Mouse (Mus musculus) kidney, embryonic 15.5 days (tissue): ENCODE data around the gene Slc25a45. TPM values are rescaled to one million over a fixed set of nuclear protein-coding genes. Genes with fewer than 3 reads are reported as not detected.

ENCODE experiments used
- ATAC-seq: fragments of 200-750 bp; cut with Nextera tagmentation; replicated peaks from 2 replicates; pipeline ENCODE4 v1.8.0; 2017; ENCODE audit warnings: moderate TSS enrichment; ENCODE audit not compliant: low FRiP score
- H3K27ac ChIP-seq: fragments of 300-500 bp; sonication (generic); 2 replicates; pipeline ENCODE4 v1.5.1; 2015; ENCODE audit warnings: mild to moderate bottlenecking, inconsistent platforms
- H3K27me3 ChIP-seq: fragments of 300-500 bp; sonication (generic); 2 replicates; pipeline ENCODE4 v1.6.1; 2015; ENCODE audit warnings: inconsistent platforms
- H3K36me3 ChIP-seq: fragments of 300-500 bp; sonication (generic); 2 replicates; pipeline ENCODE4 v1.6.1; 2015; ENCODE audit warnings: inconsistent platforms
- H3K4me1 ChIP-seq: fragments of 300-500 bp; sonication (generic); 2 replicates; pipeline ENCODE4 v1.6.1; 2015; ENCODE audit warnings: inconsistent platforms
- H3K4me2 ChIP-seq: fragments of 300-500 bp; sonication (generic); 2 replicates; pipeline ENCODE4 v1.6.1; 2015; ENCODE audit warnings: moderate library complexity, mild to moderate bottlenecking, inconsistent platforms
- H3K4me3 ChIP-seq: fragments of 300-500 bp; sonication (generic); replicated peaks from 2 replicates; pipeline ENCODE4 v1.5.1; 2015; ENCODE audit warnings: mild to moderate bottlenecking, inconsistent platforms
- H3K9ac ChIP-seq: fragments of 300-500 bp; sonication (generic); 2 replicates; pipeline ENCODE4 v1.6.1; 2015; ENCODE audit warnings: mild to moderate bottlenecking, inconsistent platforms
- H3K9me3 ChIP-seq: fragments of 300-500 bp; sonication (generic); replicated peaks from 2 replicates; pipeline ENCODE4 v1.6.1; 2016; ENCODE audit warnings: inconsistent platforms
- WGBS: fragments of 180-500 bp; shearing (Covaris S2); methylation state at CpG from one replicate; pipeline ENCODE4 v1.1.7; 2015; ENCODE audit warnings: mixed read lengths; 5-methylcytosine and 5-hydroxymethylcytosine counted together
- polyA plus RNA-seq: library from polyadenylated mRNA; unstranded; fragments of >200 nt; fragmentation: Nextera tagmentation; extraction: Ambion mirVana; gene quantifications from 2 replicates; pipeline ENCODE4 v1.2.1, GENCODE M21; 2015

Slc25a45 gene
- polyA plus RNA-seq, 1 experiment from 2014 or later: 8.1 TPM

DNA sequence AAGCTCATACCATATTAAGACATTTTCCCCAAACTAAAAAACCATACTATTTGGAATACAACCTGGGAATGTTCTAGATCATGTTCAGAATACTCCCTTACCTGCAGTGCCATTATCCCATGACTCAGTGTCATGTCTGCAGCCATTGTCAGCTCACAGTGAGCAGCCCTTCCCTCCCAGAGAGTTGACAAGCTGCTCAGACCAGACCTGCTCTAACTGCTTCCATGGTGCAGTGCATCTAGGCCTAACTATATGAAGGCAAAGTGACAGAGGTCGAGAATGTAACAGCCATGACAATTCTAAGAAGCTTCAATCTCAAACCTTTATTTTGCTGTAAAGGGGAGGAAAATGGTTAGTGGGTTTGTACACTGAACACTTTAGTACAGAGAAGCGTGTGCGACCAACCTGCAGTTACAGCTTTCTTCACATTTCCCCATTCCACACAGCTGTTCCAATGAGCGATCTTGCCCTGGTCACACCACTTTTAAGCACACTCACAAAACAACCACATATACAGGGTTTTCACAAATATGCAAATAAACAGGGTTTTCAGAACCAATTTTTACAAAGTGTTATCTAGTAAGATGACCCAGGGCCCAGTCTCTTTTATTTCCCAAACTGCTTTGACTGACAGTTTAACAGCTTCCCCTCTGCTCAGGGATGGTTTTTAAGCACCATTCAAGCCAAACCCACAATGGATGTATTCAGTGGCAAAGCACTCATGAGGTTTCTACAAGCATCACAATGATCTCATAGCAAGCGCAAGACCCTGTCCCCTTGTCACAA lies 35.4 kb upstream of the Slc25a45 start:
- H3K4me1 ChIP-seq: peaks cover 71% of the 10 kb centered on the region
- H3K36me3 ChIP-seq: no peaks in the 10 kb centered on the region
- H3K9ac ChIP-seq: no peak overlapping the region
- peak overlapping the region; percentile 98 for H3K27ac ChIP-seq
- no peaks in the 10 kb centered on the region for H3K9me3 ChIP-seq
- WGBS: 52% methylated on average over 5 of the region's 5 CpGs
- ATAC-seq: no peak
- peak overlapping the region; percentile 60 for H3K4me2 ChIP-seq
- peak overlapping the region; percentile 41 for H3K4me3 ChIP-seq
- no peaks in the 10 kb centered on the region for H3K27me3 ChIP-seq

GRCm38 (mm10) chr19:5842785-5843730 lies 34.5 kb upstream of the Slc25a45 start:
- 67% methylated on average over 9 of the region's 9 CpGs for whole genome bisulfite sequencing
- H3K36me3 ChIP-seq: no peaks in the 10 kb centered on the region

DNA sequence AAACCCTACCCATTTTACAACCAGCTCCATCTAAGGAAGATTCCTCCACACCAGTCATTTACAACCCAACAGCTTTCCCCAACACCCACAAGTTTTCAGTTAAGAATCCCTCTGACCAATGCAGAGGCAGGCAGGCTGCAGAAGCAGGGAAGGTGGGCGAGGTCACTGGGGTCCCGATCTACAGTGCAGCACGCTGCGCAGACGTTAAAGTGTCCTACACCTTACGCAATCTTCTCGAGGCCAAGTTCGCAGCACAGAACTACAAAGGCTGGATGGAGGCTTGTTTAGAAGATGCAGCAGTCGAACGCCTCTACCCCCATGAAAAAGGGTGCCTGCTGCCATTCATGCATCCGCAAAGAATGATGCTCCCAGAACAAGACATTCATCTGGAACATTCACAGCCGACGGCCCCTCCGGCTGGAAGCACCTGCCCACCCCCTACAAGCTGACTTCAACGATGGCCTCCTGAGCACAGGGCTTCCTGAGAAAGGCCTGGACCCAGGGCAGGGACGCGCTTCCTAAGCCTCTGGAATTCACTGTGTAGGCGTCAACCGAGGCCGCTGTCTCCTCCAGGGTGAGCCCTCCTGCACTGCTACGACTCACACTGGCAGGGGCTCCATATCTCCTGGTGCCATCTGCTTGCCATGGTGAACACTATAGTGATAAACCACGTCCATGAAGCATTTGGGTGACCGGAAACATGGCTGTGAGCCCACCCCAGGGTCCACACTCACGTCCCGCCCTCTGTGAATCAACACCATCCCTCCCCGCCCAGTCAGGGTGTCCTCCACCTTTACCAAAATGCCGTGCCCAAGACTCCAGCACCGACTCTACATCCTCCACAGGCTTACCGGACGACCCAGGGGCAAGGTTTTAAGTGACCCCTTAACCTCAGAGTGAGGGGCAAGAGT lies 33.6 kb upstream of the Slc25a45 start:
- no peak for ATAC-seq
- 66% methylated on average over 30 of the region's 30 CpGs for WGBS

More at GRCm38 (mm10) chr19:5842785-5843730, 34.5 kb upstream of the Slc25a45 start:
- Histone ChIP-seq H3K4me2 (peak overlapping the region; percentile 60), H3K4me3 (peak overlapping the region; percentile 41), H3K9me3 (no peaks in the 10 kb centered on the region), H3K27ac (peak overlapping the region; percentile 98), H3K9ac (peak overlapping the region; percentile 35; the same call in 1 of the 2 replicates), H3K4me1 (peaks cover 79% of the 10 kb centered on the region), H3K27me3 (no peaks in the 10 kb centered on the region)
- no peak for ATAC-seq

DNA sequence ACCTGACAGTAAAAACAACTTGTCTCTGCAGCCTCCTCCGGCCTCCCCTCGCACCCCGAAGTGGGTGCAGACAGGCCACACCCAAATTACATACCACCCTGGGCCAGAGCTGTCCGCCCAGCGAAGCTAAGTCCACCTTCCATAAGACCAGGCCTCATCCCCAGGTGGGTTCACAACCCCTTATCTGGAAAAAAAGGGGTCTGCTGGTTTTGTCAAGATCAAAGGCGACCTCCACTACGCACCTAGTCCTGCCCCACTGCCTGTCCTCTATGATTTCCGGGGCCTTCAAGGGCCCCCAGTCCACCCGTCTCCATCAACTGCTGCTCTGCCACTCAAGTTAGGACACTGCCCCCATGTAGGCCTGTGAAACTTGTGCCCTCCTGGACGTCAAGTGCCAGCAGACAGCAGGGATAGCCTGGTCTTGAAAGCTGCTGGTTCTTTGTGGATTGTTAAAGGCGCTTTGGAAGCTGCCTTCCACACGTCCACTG lies 32.7 kb upstream of the Slc25a45 start:
- Histone ChIP-seq H3K27me3 (no peaks in the 10 kb centered on the region), H3K4me1 (peaks cover 93% of the 10 kb centered on the region), H3K9ac (peak overlapping the region; percentile 35), H3K36me3 (no peaks in the 10 kb centered on the region), H3K4me2 (peak overlapping the region; percentile 60), H3K9me3 (no peaks in the 10 kb centered on the region), H3K4me3 (peak overlapping the region; percentile 41), H3K27ac (peak overlapping the region; percentile 98)
- WGBS: 52% methylated on average over 12 of the region's 12 CpGs
- no peak for ATAC-seq

More for the DNA sequence above, 33.6 kb upstream of the Slc25a45 start:
- no peaks in the 10 kb centered on the region for H3K27me3 ChIP-seq
- no peaks in the 10 kb centered on the region for H3K9me3 ChIP-seq
- peak overlapping the region; percentile 41 for H3K4me3 ChIP-seq
- H3K9ac ChIP-seq: peak overlapping the region; percentile 35
- no peaks in the 10 kb centered on the region for H3K36me3 ChIP-seq
- H3K27ac ChIP-seq: peak overlapping the region; percentile 98
- peak overlapping the region; percentile 60 for H3K4me2 ChIP-seq
- peaks cover 84% of the 10 kb centered on the region for H3K4me1 ChIP-seq

GRCm38 (mm10) chr19:5845319-5846135 lies 32.1 kb upstream of the Slc25a45 start:
- WGBS: 3% methylated on average over 45 of the region's 45 CpGs
- Histone ChIP-seq H3K9me3 (no peaks in the 10 kb centered on the region), H3K4me2 (peak overlapping the region; percentile 60), H3K36me3 (no peaks in the 10 kb centered on the region), H3K4me3 (peak overlapping the region; percentile 41), H3K9ac (peak overlapping the region; percentile 35), H3K27me3 (no peaks in the 10 kb centered on the region), H3K27ac (peak overlapping the region; percentile 98), H3K4me1 (peaks cover 97% of the 10 kb centered on the region)
- ATAC-seq: peak; percentile 18

DNA sequence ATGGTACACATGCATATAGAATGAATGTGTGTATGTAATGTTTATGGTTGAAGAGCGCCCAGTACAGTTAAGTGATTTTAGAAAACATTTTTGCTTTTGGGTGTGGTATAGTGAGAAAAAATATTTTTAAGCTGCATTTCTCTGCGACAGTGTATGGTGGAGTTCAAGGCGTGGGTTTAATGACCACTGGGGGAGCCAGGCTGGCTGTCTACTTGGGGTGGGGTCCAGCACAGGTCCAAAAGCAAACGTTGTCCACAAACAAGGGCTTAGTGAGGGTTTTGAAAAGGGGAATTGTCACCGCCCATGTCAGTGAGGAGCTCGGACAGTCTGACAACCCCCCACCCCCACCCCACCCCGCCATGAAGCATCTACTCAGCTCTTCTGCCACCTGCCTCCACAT lies 31.5 kb upstream of the Slc25a45 start:
- Histone ChIP-seq H3K9ac (peak overlapping the region; percentile 19; the same call in 1 of the 2 replicates), H3K4me2 (peak overlapping the region; percentile 60), H3K27ac (peak overlapping the region; percentile 98), H3K4me3 (peak overlapping the region; percentile 41), H3K4me1 (peaks cover 90% of the 10 kb centered on the region), H3K9me3 (no peaks in the 10 kb centered on the region), H3K27me3 (no peaks in the 10 kb centered on the region), H3K36me3 (0 out of 2 replicates have a peak, but pooled peaks cover 3% of the 10 kb centered on the region)
- under 1% methylated on average over 7 of the region's 7 CpGs for WGBS
- peak; percentile 12; the same call in 1 of the 2 replicates for ATAC-seq

DNA sequence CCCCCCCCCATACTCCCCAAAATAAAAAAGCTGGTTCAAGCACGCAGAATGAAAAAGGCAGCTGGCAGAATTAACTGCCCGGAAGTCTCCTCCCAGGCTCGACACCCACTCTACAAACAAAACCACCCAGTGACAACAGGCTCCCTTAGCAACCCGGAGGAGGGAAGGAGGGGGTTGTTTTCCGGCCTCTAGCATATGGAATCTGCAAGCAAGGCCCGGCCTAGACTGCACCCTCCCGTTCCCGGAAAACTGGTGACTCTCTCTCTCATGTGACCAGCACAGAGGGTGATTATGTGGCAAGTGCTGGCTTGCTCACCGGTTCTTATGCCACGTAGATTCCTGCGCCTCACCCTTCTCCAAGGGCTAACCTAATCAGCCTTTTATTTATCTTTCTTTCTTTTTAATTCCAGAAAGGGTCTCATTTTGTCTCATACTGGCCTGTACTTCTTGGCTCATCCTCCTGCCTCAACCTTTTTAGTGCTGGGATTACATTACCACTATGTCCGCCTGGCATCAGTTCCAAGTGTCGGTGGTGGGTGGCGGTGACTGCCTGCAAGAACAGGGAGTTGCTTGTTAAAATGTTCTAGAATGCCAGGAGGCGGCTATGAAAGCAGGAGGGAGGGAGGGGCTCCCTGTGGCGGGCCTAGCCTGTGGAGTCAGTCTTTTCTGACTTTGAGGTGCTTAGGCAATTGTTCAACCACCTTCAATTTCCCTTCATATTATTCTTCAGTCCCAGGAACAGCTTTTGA lies 30.9 kb upstream of the Slc25a45 start:
- no peaks in the 10 kb centered on the region for H3K27me3 ChIP-seq
- 3% methylated on average over 16 of the region's 16 CpGs for WGBS
- peak overlapping the region; percentile 60 for H3K4me2 ChIP-seq
- H3K4me1 ChIP-seq: peaks cover 87% of the 10 kb centered on the region
- H3K36me3 ChIP-seq: peaks cover 9% of the 10 kb centered on the region
- peak overlapping the region; percentile 98 for H3K27ac ChIP-seq
- H3K9ac ChIP-seq: peak overlapping the region; percentile 19
- peak; percentile 75 for ATAC-seq
- no peaks in the 10 kb centered on the region for H3K9me3 ChIP-seq
- H3K4me3 ChIP-seq: peak overlapping the region; percentile 41

GRCm38 (mm10) chr19:5847306-5847796 lies 30.3 kb upstream of the Slc25a45 start:
- Histone ChIP-seq H3K4me1 (peaks cover 81% of the 10 kb centered on the region), H3K27me3 (no peaks in the 10 kb centered on the region), H3K36me3 (peaks cover 15% of the 10 kb centered on the region), H3K27ac (peak overlapping the region; percentile 98), H3K4me2 (peak overlapping the region; percentile 60), H3K4me3 (peak overlapping the region; percentile 41; the same call in 1 of the 2 replicates), H3K9me3 (no peaks in the 10 kb centered on the region), H3K9ac (peak overlapping the region; percentile 19; the same call in 1 of the 2 replicates)
- 40% methylated on average over 4 of the region's 4 CpGs for WGBS
- ATAC-seq: no peak

GRCm38 (mm10) chr19:5848032-5848825 lies 29.4 kb upstream of the Slc25a45 start:
- Histone ChIP-seq H3K4me1 (peaks cover 72% of the 10 kb centered on the region), H3K9me3 (no peaks in the 10 kb centered on the region), H3K4me3 (peak overlapping the region; percentile 7), H3K27me3 (no peaks in the 10 kb centered on the region), H3K9ac (peak overlapping the region; percentile 19; the same call in 1 of the 2 replicates), H3K36me3 (peaks cover 24% of the 10 kb centered on the region), H3K27ac (peak overlapping the region; percentile 98), H3K4me2 (peak overlapping the region; percentile 60)
- 22% methylated on average over 14 of the region's 14 CpGs for WGBS
- no peak for ATAC-seq
